Mouse (Mus musculus): ENCODE measurements around the gene Ccnd1. TPM values are rescaled to one million over a fixed set of nuclear protein-coding genes. Genes with fewer than 3 reads are reported as not detected.

Ccnd1 gene
- 28.4 and 37.6 TPM in 2 replicates for polyA plus RNA-seq (2015; fragmentation: Nextera tagmentation; extraction: Ambion mirVana)

GRCm38 (mm10) chr7:144939344-144940002, at the start of gene Ccnd1:
Ccnd1 (minus strand) TSS chr7:144939925.

GRCm38 (mm10) chr7:144914948-144915750, 24.6 kb downstream of the Ccnd1 start, which contains the start of gene LTO1:
LTO1 (plus strand) TSS chr7:144915100.

GRCm38 (mm10) chr7:144896294-144897218, 43.2 kb downstream of the Ccnd1 start, which contains the start of gene Fgf15:
Fgf15 (plus strand) TSS chr7:144896531.

Other genes starting within 250 kb of the Ccnd1 start
- gene Ano1, start 188.0 kb downstream of the Ccnd1 start, polyA plus RNA-seq (2015; fragmentation: Nextera tagmentation; extraction: Ambion mirVana), result 38.6 and 42.9 TPM in 2 replicates
- not detected in 2 replicates for gene Fgf3, start 101.8 kb downstream of the Ccnd1 start, polyA plus RNA-seq (2015; fragmentation: Nextera tagmentation; extraction: Ambion mirVana)
- not detected in 2 replicates for gene Fgf4, start 92.6 kb downstream of the Ccnd1 start, polyA plus RNA-seq (2015; fragmentation: Nextera tagmentation; extraction: Ambion mirVana)
- gene Fgf15, start 43.4 kb downstream of the Ccnd1 start, polyA plus RNA-seq (2015; fragmentation: Nextera tagmentation; extraction: Ambion mirVana), result not detected in 2 replicates
- gene LTO1, start 24.8 kb downstream of the Ccnd1 start, polyA plus RNA-seq (2015; fragmentation: Nextera tagmentation; extraction: Ambion mirVana), result 17.3 and 17.5 TPM in 2 replicates

All from urinary bladder, postnatal 0 days (tissue).